Mouse (Mus musculus) MEL (cell line): ENCODE measurements at regions not wholly inside any gene's neighbourhood (a gene's known extent, or its start where the extent isn't known, plus 50 kb on each side); places are given as distances from the start of the nearest gene placed in this dataset.

ENCODE experiments used
- DNase-seq: peaks from one replicate; pipeline ENCODE4 v3.0.0; 2011; ENCODE audit warnings: low read depth, low spot score
- H3K27ac ChIP-seq: 2 replicates; pipeline ENCODE4 v1.5.1; 2012; ENCODE audit warnings: low read depth, mild to moderate bottlenecking, control low read depth, low read length, moderate library complexity; ENCODE audit not compliant: control insufficient read depth
- H3K27me3 ChIP-seq, 2 experiments: fragments of 150-350 bp in 1 of 2; sonication (generic) in 1 of 2; 2 replicates each; pipeline ENCODE4 v1.6.1; 2012; ENCODE audit warnings: low read length in 2 of 2, mild to moderate bottlenecking in 2 of 2, improper control_type of control experiment in 1 of 2, moderate library complexity in 1 of 2; ENCODE audit not compliant: insufficient read depth in 2 of 2, control insufficient read depth in 1 of 2
- H3K36me3 ChIP-seq, 2 experiments: 2 replicates each; pipeline ENCODE4 v1.6.1; 2012 to 2014; ENCODE audit warnings: low read length in 2 of 2, improper control_type of control experiment in 1 of 2, inconsistent platforms in 1 of 2, mild to moderate bottlenecking in 1 of 2; ENCODE audit not compliant: insufficient read depth in 2 of 2, control insufficient read depth in 1 of 2
- H3K4me1 ChIP-seq, 2 experiments: fragments of 150-350 bp in 1 of 2; sonication (generic) in 1 of 2; 2 replicates each; pipeline ENCODE4 v1.6.1; 2012; ENCODE audit warnings: low read length in 2 of 2, improper control_type of control experiment in 1 of 2, mild to moderate bottlenecking in 1 of 2; ENCODE audit not compliant: insufficient read depth in 2 of 2, control insufficient read depth in 1 of 2
- H3K4me3 ChIP-seq, 2 experiments: fragments of 150-350 bp in 1 of 2; sonication (generic) in 1 of 2; 2 replicates each; pipeline ENCODE4 v1.5.1; 2012; ENCODE audit warnings: low read depth in 2 of 2, low read length in 2 of 2, mild to moderate bottlenecking in 2 of 2, moderate library complexity in 2 of 2, control low read depth in 1 of 2, improper control_type of control experiment in 1 of 2; ENCODE audit not compliant: control insufficient read depth in 1 of 2, insufficient read depth in 1 of 2
- H3K79me2 ChIP-seq: 2 replicates; pipeline ENCODE4 v1.6.1; 2012; ENCODE audit warnings: mild to moderate bottlenecking, low read length, moderate library complexity; ENCODE audit not compliant: control insufficient read depth, poor library complexity, insufficient read depth
- H3K9ac ChIP-seq: 2 replicates; pipeline ENCODE4 v1.6.1; 2012; ENCODE audit warnings: low read depth, mild to moderate bottlenecking, control low read depth, low read length, moderate library complexity; ENCODE audit not compliant: control insufficient read depth, poor library complexity, severe bottlenecking
- H3K9me3 ChIP-seq: fragments of 150-350 bp; sonication (generic); replicated peaks from 2 replicates; pipeline ENCODE4 v1.6.1; 2012; ENCODE audit warnings: mild to moderate bottlenecking, low read length, improper control_type of control experiment, moderate library complexity; ENCODE audit not compliant: insufficient read depth
- BHLHE40 ChIP-seq: IDR thresholded peaks from 2 replicates; pipeline ENCODE4 v1.6.1; 2012; ENCODE audit warnings: low read depth, mild to moderate bottlenecking, inconsistent platforms, low read length, improper control_type of control experiment, borderline replicate concordance
- CHD1 ChIP-seq: IDR thresholded peaks from 2 replicates; pipeline ENCODE4 v1.6.1; 2012; ENCODE audit warnings: low read depth, mild to moderate bottlenecking, inconsistent platforms, low read length, improper control_type of control experiment
- CHD2 ChIP-seq: IDR thresholded peaks from 2 replicates; pipeline ENCODE4 v1.6.1; 2011; ENCODE audit warnings: low read length, improper control_type of control experiment
- CTCF ChIP-seq, 3 experiments: IDR thresholded peaks in 2 of 3; conservative IDR thresholded peaks in 1 of 3; 2 replicates each; pipeline ENCODE4 v1.5.1; 2011 to 2012; ENCODE audit warnings: low read length in 3 of 3, low read depth in 2 of 3, mild to moderate bottlenecking in 2 of 3, improper control_type of control experiment in 1 of 3, inconsistent platforms in 1 of 3, mixed read lengths in 1 of 3, moderate library complexity in 1 of 3; ENCODE audit not compliant: control insufficient read depth in 1 of 3, insufficient read depth in 1 of 3, poor library complexity in 1 of 3, severe bottlenecking in 1 of 3
- E2F4 ChIP-seq: IDR thresholded peaks from 2 replicates; pipeline ENCODE4 v1.6.1; 2011; ENCODE audit warnings: low read depth, low read length, improper control_type of control experiment, borderline replicate concordance
- ELF1 ChIP-seq: IDR thresholded peaks from 2 replicates; pipeline ENCODE4 v1.6.1; 2014; ENCODE audit warnings: low read depth, mild to moderate bottlenecking, inconsistent platforms, low read length, improper control_type of control experiment, moderate library complexity
- EP300 ChIP-seq, 2 experiments: IDR thresholded peaks; 2 replicates each; pipeline ENCODE4 v1.6.1; 2011; ENCODE audit warnings: improper control_type of control experiment in 2 of 2, low read length in 2 of 2, low read depth in 1 of 2, mild to moderate bottlenecking in 1 of 2
- ETS1 ChIP-seq: IDR thresholded peaks from 2 replicates; pipeline ENCODE4 v1.6.1; 2012; ENCODE audit warnings: low read depth, mild to moderate bottlenecking, inconsistent platforms, low read length, improper control_type of control experiment, moderate library complexity
- GABPA ChIP-seq: IDR thresholded peaks from 2 replicates; pipeline ENCODE4 v1.6.1; 2012; ENCODE audit warnings: low read depth, mild to moderate bottlenecking, inconsistent platforms, low read length, improper control_type of control experiment, moderate library complexity
- HCFC1 ChIP-seq: IDR thresholded peaks from 2 replicates; pipeline ENCODE4 v1.6.1; 2012; ENCODE audit warnings: low read depth, mild to moderate bottlenecking, inconsistent platforms, low read length, improper control_type of control experiment, moderate library complexity
- KAT2A ChIP-seq: conservative IDR thresholded peaks from 2 replicates; pipeline ENCODE4 v1.6.1; 2012; ENCODE audit warnings: low read depth, low read length, improper control_type of control experiment, inconsistent platforms
- MAX ChIP-seq: IDR thresholded peaks from 2 replicates; pipeline ENCODE4 v1.6.1; 2011; ENCODE audit warnings: low read length, improper control_type of control experiment
- MAZ ChIP-seq: IDR thresholded peaks from 2 replicates; pipeline ENCODE4 v1.6.1; 2012; ENCODE audit warnings: low read depth, mild to moderate bottlenecking, inconsistent platforms, low read length, improper control_type of control experiment
- MYB ChIP-seq: IDR thresholded peaks from 2 replicates; pipeline ENCODE4 v1.6.1; 2011; ENCODE audit warnings: mild to moderate bottlenecking, low read depth, low read length, improper control_type of control experiment
- NELFE ChIP-seq: IDR thresholded peaks from 2 replicates; pipeline ENCODE4 v1.6.1; 2011; ENCODE audit warnings: low read depth, low read length, improper control_type of control experiment
- NRF1 ChIP-seq: IDR thresholded peaks from 2 replicates; pipeline ENCODE4 v1.6.1; 2014; ENCODE audit warnings: low read depth, mild to moderate bottlenecking, inconsistent platforms, low read length, improper control_type of control experiment, moderate library complexity; ENCODE audit not compliant: poor library complexity, insufficient read depth, severe bottlenecking
- POLR2A ChIP-seq, 2 experiments: IDR thresholded peaks; 2 replicates each; pipeline ENCODE4 v1.6.1; 2011 to 2012; ENCODE audit warnings: low read length in 2 of 2, mild to moderate bottlenecking in 2 of 2, control low read depth in 1 of 2, improper control_type of control experiment in 1 of 2, low read depth in 1 of 2, moderate library complexity in 1 of 2; ENCODE audit not compliant: control insufficient read depth in 1 of 2, insufficient read depth in 1 of 2, poor library complexity in 1 of 2
- POLR2AphosphoS5 ChIP-seq: IDR thresholded peaks from 2 replicates; pipeline ENCODE4 v1.6.1; 2012; ENCODE audit warnings: low read depth, borderline replicate concordance, mild to moderate bottlenecking, inconsistent platforms, low read length, moderate library complexity, mixed read lengths
- RAD21 ChIP-seq: IDR thresholded peaks from 2 replicates; pipeline ENCODE4 v1.6.1; 2011; ENCODE audit warnings: mild to moderate bottlenecking, low read depth, low read length, improper control_type of control experiment
- SIN3A ChIP-seq: IDR thresholded peaks from 2 replicates; pipeline ENCODE4 v1.6.1; 2012; ENCODE audit warnings: low read length, improper control_type of control experiment, inconsistent platforms
- SMC3 ChIP-seq: IDR thresholded peaks from 2 replicates; pipeline ENCODE4 v1.6.1; 2011; ENCODE audit warnings: low read depth, low read length, improper control_type of control experiment
- TAL1 ChIP-seq: IDR thresholded peaks from 2 replicates; pipeline ENCODE4 v1.6.1; 2012; ENCODE audit warnings: mild to moderate bottlenecking, inconsistent platforms, low read length, moderate library complexity, mixed read lengths
- TBP ChIP-seq: IDR thresholded peaks from 2 replicates; pipeline ENCODE4 v1.8.0; 2011; ENCODE audit warnings: low read depth, low read length, improper control_type of control experiment
- USF1 ChIP-seq: IDR thresholded peaks from 2 replicates; pipeline ENCODE4 v1.6.1; 2014; ENCODE audit warnings: low read depth, mild to moderate bottlenecking, inconsistent platforms, low read length, improper control_type of control experiment, moderate library complexity
- USF2 ChIP-seq, 2 experiments: IDR thresholded peaks; 2 replicates each; pipeline ENCODE4 v1.6.1; 2011 to 2012; ENCODE audit warnings: improper control_type of control experiment in 2 of 2, low read length in 2 of 2, borderline replicate concordance in 1 of 2, inconsistent platforms in 1 of 2, low read depth in 1 of 2, mild to moderate bottlenecking in 1 of 2; ENCODE audit not compliant: insufficient read depth in 1 of 2
- ZC3H11A ChIP-seq: IDR thresholded peaks from 2 replicates; pipeline ENCODE4 v1.6.1; 2012; ENCODE audit warnings: low read depth, mild to moderate bottlenecking, inconsistent platforms, low read length, improper control_type of control experiment
- ZMIZ1 ChIP-seq: IDR thresholded peaks from 2 replicates; pipeline ENCODE4 v1.6.1; 2012; ENCODE audit warnings: low read depth, mild to moderate bottlenecking, inconsistent platforms, low read length, improper control_type of control experiment, moderate library complexity

GRCm38 (mm10) chr2:128337192-128337591 is 211.4 kb downstream of the Bcl2l11 start:
- Histone ChIP-seq H3K27me3 (no peaks in the 10 kb centered on the region), H3K4me3 (no peak overlapping the region), H3K4me1 (peaks cover 8 to 23% of the 10 kb centered on the region in 2 experiments), H3K9me3 (no peaks in the 10 kb centered on the region), H3K79me2 (no peaks in the 10 kb centered on the region), H3K9ac (no peak overlapping the region), H3K36me3 (peaks cover 0 to 12% of the 10 kb centered on the region in 2 experiments; a peak in 2 of 4 replicates), H3K27ac (no peak overlapping the region)
- TF ChIP-seq MAZ (no peak), ZMIZ1 (no peak), ELF1 (no peak), CHD1 (no peak), MAX (no peak), GABPA (no peak), USF1 (no peak), E2F4 (no peak), MYB (no peak), CTCF (IDR thresholded peaks at IDR 0.05 in 2 of 3, conservative IDR thresholded peaks at IDR 0.05 in 1 of 3; ENCODE audit: control insufficient read depth in 1 of 3, insufficient read depth in 1 of 3, low read depth in 2 of 3, low read length in 3 of 3, poor library complexity in 1 of 3, severe bottlenecking in 1 of 3) (no peak), HCFC1 (no peak), NRF1 (no peak), KAT2A (no peak), SMC3 (no peak), CHD2 (no peak), POLR2A (IDR thresholded peaks at IDR 0.05; ENCODE audit: control insufficient read depth in 1 of 2, insufficient read depth in 1 of 2, low read depth in 1 of 2, low read length in 2 of 2, poor library complexity in 1 of 2) (no peak), POLR2AphosphoS5 (no peak)
- DNase-seq, result peak; percentile 27

GRCm38 (mm10) chr2:128337791-128338190 is 212.0 kb downstream of the Bcl2l11 start:
- H3K4me1 ChIP-seq, result peaks cover 10 to 27% of the 10 kb centered on the region in 2 experiments
- TF ChIP-seq SMC3 (no peak), BHLHE40 (no peak), CHD1 (no peak), TAL1 (no peak), KAT2A (no peak), ETS1 (no peak), EP300 (IDR thresholded peaks at IDR 0.05; ENCODE audit: low read depth in 1 of 2, low read length in 2 of 2) (no peak), SIN3A (no peak), USF1 (no peak), POLR2AphosphoS5 (no peak), CTCF (IDR thresholded peaks at IDR 0.05 in 2 of 3, conservative IDR thresholded peaks at IDR 0.05 in 1 of 3; ENCODE audit: control insufficient read depth in 1 of 3, insufficient read depth in 1 of 3, low read depth in 2 of 3, low read length in 3 of 3, poor library complexity in 1 of 3, severe bottlenecking in 1 of 3) (no peak), MAX (no peak), NELFE (no peak), USF2 (IDR thresholded peaks at IDR 0.05; ENCODE audit: borderline replicate concordance in 1 of 2, insufficient read depth in 1 of 2, low read depth in 1 of 2, low read length in 2 of 2) (no peak), TBP (no peak), HCFC1 (no peak), ZC3H11A (no peak), ZMIZ1 (no peak), RAD21 (no peak), NRF1 (no peak)
- no peaks in the 10 kb centered on the region for H3K27me3 ChIP-seq
- no peak overlapping the region for H3K27ac ChIP-seq
- peaks cover 0 to 16% of the 10 kb centered on the region in 2 experiments; a peak in 2 of 4 replicates for H3K36me3 ChIP-seq
- H3K4me3 ChIP-seq, result no peak overlapping the region
- no peaks in the 10 kb centered on the region for H3K79me2 ChIP-seq
- DNase-seq, result no peak
- H3K9ac ChIP-seq, result no peak overlapping the region
- no peaks in the 10 kb centered on the region for H3K9me3 ChIP-seq
